Mouse (Mus musculus): ENCODE results near the gene Cstb.

Gene Cstb

GRCm38 (mm10) chr10:78462945-78463768, 37.7 kb downstream of the Cstb start:
- peak; percentile 83 for DNase-seq

GRCm38 (mm10) chr10:78463769-78464167, 38.3 kb downstream of the Cstb start:
- DNase-seq = peak; percentile 51

DNA sequence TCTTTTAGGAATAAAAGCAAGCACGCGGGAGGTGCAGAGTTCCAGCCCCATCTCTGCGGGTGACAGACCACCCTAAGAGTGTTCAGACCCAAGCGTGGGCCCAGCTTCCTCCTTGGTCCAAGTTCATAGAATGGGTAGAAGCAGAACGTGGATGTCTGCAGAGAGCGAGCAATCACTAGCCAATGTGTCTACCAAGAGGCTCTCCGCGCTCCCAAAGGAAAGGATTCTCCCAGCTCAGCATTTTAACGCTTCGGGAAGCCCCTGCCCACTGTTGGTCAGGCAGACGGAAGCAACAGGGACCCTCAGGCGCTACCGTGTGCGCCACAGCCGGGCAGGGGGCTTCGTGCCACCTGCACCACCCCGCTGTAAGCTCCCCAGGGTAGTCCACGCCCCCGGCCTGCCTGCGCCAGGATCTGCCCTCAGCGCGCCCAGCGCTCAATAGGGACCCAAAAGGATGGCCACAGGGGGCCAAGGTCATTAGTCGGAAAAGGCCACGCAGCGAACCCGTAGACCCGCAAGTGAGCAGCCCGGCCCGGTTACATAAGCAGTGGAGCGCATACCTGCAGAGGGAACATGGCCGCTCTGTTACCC, 38.8 kb downstream of the Cstb start:
- DNase-seq = no peak

- DNase-seq = peak; percentile 99
Observed at GRCm38 (mm10) chr10:78464792-78465207, 39.3 kb downstream of the Cstb start, which contains the start of gene Pdxk. Gene Pdxk, minus strand, starts transcription at chr10:78464975.

DNA sequence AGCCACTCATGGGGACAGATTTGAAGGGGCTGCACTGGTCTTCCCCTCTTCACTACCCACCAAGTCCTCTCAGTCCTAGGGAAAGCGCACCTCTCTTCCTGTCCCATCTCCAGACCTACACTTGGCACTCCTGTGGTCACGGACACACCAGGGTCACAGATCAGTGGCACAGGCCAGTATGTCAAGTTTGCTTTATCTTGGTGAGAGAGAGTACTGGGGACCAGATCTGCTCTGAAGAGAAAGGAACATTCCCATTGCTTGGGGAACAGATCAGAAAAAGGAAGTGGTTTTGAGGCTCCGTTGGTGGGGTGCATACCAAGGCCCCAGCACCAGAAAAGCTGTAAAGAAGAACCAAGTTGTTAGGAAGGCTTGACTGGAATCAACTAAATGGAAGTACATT, 40.0 kb downstream of the Cstb start:
- DNase-seq = no peak

DNA sequence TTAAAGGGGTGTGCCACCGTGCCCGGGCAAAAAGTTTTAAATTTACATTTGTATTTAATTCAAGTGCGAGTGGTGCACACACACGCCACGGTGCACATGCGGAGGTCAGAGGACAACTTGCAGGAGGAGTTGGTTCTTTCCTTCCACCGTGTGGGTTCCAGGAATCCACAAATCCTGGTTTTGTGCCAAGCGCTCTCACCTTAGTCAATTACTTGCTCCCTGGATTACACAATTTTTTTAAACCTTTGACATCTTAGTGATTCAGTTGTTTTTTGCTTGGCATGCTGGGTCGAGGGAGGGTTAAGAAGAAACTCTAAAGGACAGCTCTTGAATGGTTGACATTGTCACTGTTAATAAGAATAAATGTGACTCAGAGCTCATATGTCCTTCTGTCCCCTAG, 41.2 kb downstream of the Cstb start:
- DNase-seq = peak; percentile 86

DNA sequence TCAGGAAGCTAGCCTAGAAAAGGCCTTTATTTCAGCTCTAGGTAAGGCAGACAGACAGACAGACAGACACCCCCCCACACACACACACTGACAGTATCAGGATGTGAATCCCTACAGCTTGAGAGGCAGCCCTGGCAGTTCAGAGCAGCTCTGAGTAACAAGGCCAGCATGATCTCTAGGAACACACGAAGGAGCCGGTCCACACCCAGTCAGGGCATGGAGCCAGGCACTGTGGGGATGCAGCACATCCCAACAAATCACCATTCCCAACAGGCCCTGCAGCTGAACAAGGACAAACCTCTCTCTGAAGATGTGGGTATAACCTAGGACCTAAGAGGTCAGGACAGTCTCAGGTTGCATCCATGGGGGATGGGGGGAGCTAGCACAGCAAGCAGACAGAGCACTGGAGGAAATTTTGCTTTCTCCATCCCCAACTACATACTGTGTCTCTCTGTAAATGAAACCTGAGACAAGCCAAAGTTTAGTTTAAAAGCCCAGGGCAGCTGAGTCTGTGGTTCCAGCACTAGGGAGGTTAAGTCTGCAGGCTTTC, 42.4 kb downstream of the Cstb start:
- no peak for DNase-seq

DNA sequence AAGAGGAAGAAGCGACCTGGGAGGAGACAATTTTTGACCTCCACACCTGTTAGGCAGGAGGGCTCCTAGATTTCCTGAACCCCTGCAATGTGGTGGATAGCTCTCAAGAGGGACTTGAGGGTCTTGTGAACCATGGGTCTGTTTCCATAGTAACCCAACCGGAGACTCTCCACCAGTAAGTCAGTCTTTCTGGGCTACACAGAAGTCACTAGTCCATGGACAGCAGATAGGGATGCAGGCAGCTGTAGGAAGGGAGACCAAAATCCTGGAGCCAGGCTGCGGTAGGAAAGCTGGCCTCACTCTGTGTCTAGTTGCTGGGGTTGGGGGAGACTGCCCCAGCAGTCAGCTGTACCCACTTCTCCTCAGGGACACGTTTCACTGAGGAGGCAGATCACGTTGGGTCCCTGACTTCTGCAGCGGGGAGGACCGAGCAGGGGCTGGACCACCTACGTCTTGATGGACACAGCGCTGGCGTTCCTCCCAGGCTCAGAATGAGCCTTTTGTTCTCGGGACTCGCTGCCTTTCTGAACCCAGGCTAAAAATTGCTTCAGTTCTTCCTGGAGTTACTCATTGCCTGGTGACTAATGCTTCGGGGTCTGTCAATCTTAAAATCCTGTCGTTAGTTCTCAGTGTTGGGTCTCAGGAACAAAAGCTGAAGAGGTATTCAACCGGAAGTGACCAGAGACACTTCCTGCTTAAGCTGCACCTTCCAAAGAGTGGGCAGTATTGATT, 45.3 kb downstream of the Cstb start:
- no peak for DNase-seq

- DNase-seq = no peak
Observed at GRCm38 (mm10) chr10:78472046-78472445, 46.6 kb downstream of the Cstb start.

GRCm38 (mm10) chr10:78473434-78473833, 48.0 kb downstream of the Cstb start:
- DNase-seq = peak; percentile 81

GRCm38 (mm10) chr10:78474759-78475158, 49.3 kb downstream of the Cstb start:
- peak; percentile 77 for DNase-seq

- no peak for DNase-seq
Observed at GRCm38 (mm10) chr10:78476821-78477220, 51.4 kb downstream of the Cstb start.
